Mouse (Mus musculus) limb, embryonic 10.5 days (tissue): ENCODE results near the gene 4930432M17Rik. TPM values are rescaled to one million over a fixed set of nuclear protein-coding genes. Genes with fewer than 3 reads are reported as not detected.

Experiments used
- DNase-seq: peaks from one replicate; pipeline ENCODE4 v3.0.0-alpha.2; 2017; ENCODE audit warnings: low spot score
- H3K27ac ChIP-seq: fragments of 300-500 bp; sonication (generic); 2 replicates; pipeline ENCODE4 v1.5.1; 2016; ENCODE audit warnings: mild to moderate bottlenecking
- H3K27me3 ChIP-seq: fragments of 300-500 bp; sonication (generic); 2 replicates; pipeline ENCODE4 v1.6.1; 2016; ENCODE audit warnings: low read depth, mild to moderate bottlenecking; ENCODE audit not compliant: poor library complexity, severe bottlenecking
- H3K36me3 ChIP-seq: fragments of 300-500 bp; sonication (generic); 2 replicates; pipeline ENCODE4 v1.6.1; 2016; ENCODE audit warnings: mild to moderate bottlenecking, moderate library complexity
- H3K4me1 ChIP-seq: fragments of 300-500 bp; sonication (generic); 2 replicates; pipeline ENCODE4 v1.6.1; 2016
- H3K4me3 ChIP-seq: fragments of 300-500 bp; sonication (generic); 2 replicates; pipeline ENCODE4 v1.5.1; 2016; ENCODE audit warnings: mild to moderate bottlenecking, moderate library complexity
- H3K9me3 ChIP-seq: fragments of 300-500 bp; sonication (generic); replicated peaks from 2 replicates; pipeline ENCODE4 v1.6.1; 2016; ENCODE audit warnings: mild to moderate bottlenecking
- WGBS: fragments of 180-500 bp; shearing (Covaris S2); methylation state at CpG from one replicate; pipeline ENCODE4 v1.1.7; 2016; 5-methylcytosine and 5-hydroxymethylcytosine counted together
- polyA plus RNA-seq: library from polyadenylated mRNA; unstranded; fragments of >200 nt; fragmentation: Nextera tagmentation; extraction: Ambion mirVana; gene quantifications from 2 replicates; pipeline ENCODE4 v1.2.1, GENCODE M21; 2016

Gene 4930432M17Rik
- polyA plus RNA-seq, 1 experiment from 2014 or later = not detected

DNA sequence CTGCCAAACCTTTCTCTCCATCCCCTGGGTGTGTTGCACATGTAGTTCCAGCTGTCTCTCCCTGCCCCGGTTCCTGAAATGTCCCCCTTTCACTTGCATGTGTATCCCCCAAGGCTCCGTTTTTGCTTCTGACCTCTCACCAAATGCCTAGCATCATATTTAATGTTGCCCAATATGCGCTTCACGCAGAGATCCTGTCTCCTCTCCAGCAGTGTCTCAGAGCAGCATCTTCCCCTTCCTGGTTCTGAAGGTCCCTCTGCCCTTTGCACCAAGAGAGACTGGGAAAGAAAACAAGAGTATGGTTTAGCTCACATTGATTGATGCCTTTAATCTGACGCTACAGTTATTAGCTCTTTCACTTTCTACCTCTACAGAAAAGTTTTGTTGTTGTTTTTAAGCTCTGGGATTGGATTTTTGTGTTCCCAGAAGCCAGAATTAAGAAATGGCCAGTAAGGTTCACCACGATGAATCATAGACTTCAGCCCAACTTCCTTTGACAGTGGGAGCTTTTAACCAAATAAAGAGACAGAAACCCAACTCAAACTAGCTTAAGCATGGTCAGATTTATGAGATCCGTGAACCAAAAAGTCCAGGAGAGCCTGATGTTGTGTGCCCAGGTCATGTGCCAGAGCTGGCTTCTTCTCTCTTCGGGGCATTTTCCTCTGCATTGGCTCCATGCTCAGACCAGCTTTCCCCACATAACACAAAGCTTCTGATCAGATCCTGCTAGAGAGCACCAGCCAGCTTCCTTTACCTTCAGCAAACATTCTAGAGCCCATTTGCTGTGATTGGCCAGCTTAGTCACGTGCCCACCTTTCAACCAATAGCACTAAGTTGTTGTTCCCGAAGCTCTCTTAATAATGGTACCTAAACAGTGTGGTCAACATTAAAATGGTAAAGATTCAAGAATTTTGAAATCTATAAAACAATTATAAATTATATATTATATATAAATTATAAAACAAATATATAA, 12.2 kb downstream of the 4930432M17Rik start:
- Histone ChIP-seq H3K9me3 (no peaks in the 10 kb centered on the region), H3K27me3 (no peaks in the 10 kb centered on the region), H3K36me3 (no peaks in the 10 kb centered on the region), H3K4me3 (no peak overlapping the region), H3K4me1 (peaks cover 10% of the 10 kb centered on the region; the same call in 1 of the 2 replicates), H3K27ac (no peak overlapping the region)
- no peak for DNase-seq
- WGBS = 87% methylated on average over 10 of the region's 10 CpGs

DNA sequence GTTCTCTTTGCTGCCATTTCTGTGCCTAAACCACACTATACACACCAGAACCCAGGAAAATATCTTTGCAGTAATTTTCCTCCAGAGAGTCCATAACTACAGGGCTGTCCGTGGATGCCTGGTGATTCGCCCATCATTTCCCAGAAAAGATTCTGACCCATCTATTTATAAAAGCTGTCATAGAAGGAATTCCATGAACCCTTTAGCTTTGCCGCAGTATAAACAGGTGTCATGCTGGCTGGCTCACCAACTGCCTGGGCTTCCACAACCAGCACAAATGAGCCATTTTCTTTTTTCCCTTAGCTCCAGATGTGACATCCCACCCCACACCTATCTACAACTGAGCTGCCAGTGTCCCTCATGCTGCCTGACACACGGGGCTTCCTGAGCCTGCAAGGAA, 14.0 kb downstream of the 4930432M17Rik start:
- Histone ChIP-seq H3K36me3 (no peaks in the 10 kb centered on the region), H3K27ac (no peak overlapping the region)
- 79% methylated on average over 4 of the region's 4 CpGs for WGBS

DNA sequence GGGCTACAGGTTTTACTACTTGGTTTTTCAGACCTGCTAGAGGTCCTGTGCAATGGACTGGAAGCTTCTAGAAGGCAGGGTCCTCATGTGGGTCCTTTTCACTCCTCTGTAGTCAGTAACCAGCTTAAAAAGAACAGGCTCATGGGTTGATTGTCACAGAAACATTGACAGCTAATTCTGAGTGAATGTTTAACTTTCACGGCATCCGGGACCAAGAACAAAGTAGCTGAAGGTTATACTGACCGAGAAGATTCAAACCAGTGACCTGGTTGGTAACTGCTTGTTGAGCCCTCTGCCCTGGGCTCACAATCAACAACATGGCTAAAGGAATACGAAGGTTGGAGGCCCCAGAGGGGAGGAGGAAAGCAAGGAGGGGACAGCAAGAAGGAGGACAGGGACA, 14.4 kb downstream of the 4930432M17Rik start:
- Histone ChIP-seq H3K9me3 (no peaks in the 10 kb centered on the region), H3K36me3 (no peaks in the 10 kb centered on the region), H3K27me3 (no peaks in the 10 kb centered on the region), H3K4me1 (peaks cover 6% of the 10 kb centered on the region; the same call in 1 of the 2 replicates), H3K27ac (no peak overlapping the region), H3K4me3 (no peak overlapping the region)
- DNase-seq = no peak
- WGBS = 77% methylated on average over 4 of the region's 4 CpGs

More for the DNA sequence above, 14.0 kb downstream of the 4930432M17Rik start:
- DNase-seq = no peak
- Histone ChIP-seq H3K4me1 (peaks cover 6% of the 10 kb centered on the region; the same call in 1 of the 2 replicates), H3K9me3 (no peaks in the 10 kb centered on the region), H3K4me3 (no peak overlapping the region), H3K27me3 (no peaks in the 10 kb centered on the region)

DNA sequence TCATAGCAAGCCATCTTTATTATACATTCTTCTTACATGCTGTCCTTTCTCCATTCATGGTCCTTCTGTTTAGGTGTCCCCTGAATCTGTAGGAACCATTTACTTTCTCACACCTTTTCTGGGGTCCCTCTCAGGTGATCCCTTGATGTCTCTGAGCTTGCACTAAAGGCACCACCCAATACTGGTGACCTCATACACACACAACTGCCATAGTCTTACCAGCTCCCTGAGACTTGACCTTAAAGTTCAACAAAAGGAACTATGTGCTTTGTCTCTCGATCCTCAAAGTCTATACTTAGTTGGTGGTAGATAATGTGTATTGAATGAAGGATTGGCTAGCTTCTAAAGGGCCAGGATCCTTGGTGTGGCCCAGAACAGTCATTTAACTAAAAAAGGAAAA, 15.4 kb downstream of the 4930432M17Rik start:
- Histone ChIP-seq H3K9me3 (no peaks in the 10 kb centered on the region), H3K4me3 (no peak overlapping the region), H3K27me3 (no peaks in the 10 kb centered on the region), H3K27ac (no peak overlapping the region), H3K4me1 (peaks cover 6% of the 10 kb centered on the region; the same call in 1 of the 2 replicates), H3K36me3 (no peaks in the 10 kb centered on the region)
- WGBS = 76% methylated on average over 1 of the region's 1 CpGs
- no peak for DNase-seq

DNA sequence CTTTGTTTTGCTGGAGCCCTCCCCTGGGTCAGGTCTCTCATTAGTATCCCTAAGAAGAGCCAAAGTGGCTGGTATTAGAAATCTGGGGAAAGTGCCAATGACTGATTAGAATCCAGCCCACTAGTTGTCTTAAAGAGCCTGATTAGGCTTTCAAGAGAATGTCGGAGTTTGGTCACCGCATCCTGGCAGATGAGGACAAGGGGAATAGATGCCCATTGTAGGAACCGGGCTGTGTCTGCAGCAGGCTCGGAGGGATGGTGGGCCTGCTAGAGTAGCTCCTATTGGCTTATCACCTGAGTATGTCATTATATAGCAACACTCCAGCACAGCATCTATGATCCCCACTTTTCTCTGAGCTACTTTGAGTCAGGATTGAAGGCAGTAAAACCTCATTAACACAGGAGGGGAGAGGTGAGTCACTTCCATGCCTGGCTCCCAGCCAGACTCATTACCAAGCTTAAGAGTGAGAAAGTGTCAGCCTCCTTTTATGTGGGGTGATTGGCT, 15.9 kb downstream of the 4930432M17Rik start:
- Histone ChIP-seq H3K27me3 (no peaks in the 10 kb centered on the region), H3K27ac (no peak overlapping the region), H3K9me3 (no peaks in the 10 kb centered on the region), H3K4me1 (peaks cover 6% of the 10 kb centered on the region; the same call in 1 of the 2 replicates), H3K4me3 (no peak overlapping the region), H3K36me3 (no peaks in the 10 kb centered on the region)
- WGBS = 67% methylated on average over 4 of the region's 4 CpGs
- no peak for DNase-seq

DNA sequence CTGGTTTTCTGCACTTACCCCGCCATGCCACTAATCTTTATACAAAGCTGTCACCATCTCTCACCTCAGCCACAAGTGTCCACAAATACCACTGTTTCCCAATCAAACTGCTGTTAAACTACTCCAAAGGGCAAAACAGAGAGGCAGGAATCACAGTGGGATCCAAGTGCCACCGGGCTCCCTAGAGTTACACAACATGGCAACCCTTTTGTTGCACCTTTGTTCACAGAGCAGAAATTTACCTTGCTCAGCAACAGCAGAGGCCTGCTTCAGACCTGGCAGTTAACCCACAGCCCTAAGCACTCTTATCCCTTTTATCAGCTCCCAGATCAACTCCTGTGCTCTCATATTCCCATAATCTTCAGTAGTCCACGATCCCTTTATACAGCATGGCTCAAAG, 17.2 kb downstream of the 4930432M17Rik start:
- no peak overlapping the region for H3K27ac ChIP-seq
- 83% methylated on average over 3 of the region's 3 CpGs for WGBS

DNA sequence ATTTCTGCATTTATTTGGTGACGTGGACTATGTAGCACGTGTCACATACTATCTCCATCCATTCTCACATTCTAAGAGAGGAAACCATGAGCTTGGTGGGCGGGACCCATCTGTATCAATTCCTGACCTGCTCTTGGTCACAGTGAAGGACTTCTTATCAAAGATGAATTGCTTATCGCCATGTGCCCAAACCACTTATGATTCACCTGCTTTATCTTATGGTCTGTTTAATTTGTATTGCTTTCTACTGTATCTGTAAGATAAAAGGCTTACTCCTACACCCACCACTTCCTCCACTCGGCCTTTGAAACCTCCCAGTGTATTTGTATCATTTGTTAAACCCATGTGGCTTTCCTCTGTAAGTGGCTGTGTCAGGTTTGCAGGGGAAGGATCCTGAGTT, 18.5 kb downstream of the 4930432M17Rik start:
- H3K36me3 ChIP-seq = no peaks in the 10 kb centered on the region
- WGBS = 83% methylated on average over 5 of the region's 5 CpGs
- no peak for DNase-seq
- no peaks in the 10 kb centered on the region for H3K9me3 ChIP-seq
- no peaks in the 10 kb centered on the region for H3K27me3 ChIP-seq
- peaks cover 15% of the 10 kb centered on the region for H3K4me1 ChIP-seq
- no peak overlapping the region for H3K4me3 ChIP-seq
- no peak overlapping the region for H3K27ac ChIP-seq

More for the DNA sequence above, 17.2 kb downstream of the 4930432M17Rik start:
- Histone ChIP-seq H3K27me3 (no peaks in the 10 kb centered on the region), H3K36me3 (no peaks in the 10 kb centered on the region), H3K4me3 (no peak overlapping the region), H3K9me3 (no peaks in the 10 kb centered on the region), H3K4me1 (peaks cover 6% of the 10 kb centered on the region; the same call in 1 of the 2 replicates)
- no peak for DNase-seq

DNA sequence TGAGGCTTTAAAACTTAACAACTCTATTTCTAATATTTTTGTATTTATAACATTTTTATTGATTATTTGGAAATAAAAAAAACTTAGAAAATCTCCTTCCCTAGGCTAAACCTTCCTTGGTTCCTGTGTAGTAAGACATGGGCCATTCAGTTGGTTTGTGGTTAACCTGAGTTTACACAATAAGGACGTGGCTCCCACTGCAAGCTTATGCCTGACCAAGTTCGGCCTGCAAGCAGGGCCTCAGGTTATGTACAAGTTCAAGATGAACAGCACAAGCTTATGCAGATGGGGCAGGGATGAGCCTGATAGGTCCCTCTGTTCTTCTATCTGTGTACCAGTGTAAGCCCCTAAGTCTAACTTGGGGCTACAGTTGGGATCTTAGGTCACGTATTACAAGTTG, 19.1 kb downstream of the 4930432M17Rik start:
- no peaks in the 10 kb centered on the region for H3K36me3 ChIP-seq
- 88% methylated on average over 3 of the region's 3 CpGs for WGBS
- H3K4me1 ChIP-seq = peaks cover 15% of the 10 kb centered on the region
- H3K4me3 ChIP-seq = no peak overlapping the region
- H3K27ac ChIP-seq = no peak overlapping the region
- no peaks in the 10 kb centered on the region for H3K27me3 ChIP-seq
- DNase-seq = no peak
- no peaks in the 10 kb centered on the region for H3K9me3 ChIP-seq

DNA sequence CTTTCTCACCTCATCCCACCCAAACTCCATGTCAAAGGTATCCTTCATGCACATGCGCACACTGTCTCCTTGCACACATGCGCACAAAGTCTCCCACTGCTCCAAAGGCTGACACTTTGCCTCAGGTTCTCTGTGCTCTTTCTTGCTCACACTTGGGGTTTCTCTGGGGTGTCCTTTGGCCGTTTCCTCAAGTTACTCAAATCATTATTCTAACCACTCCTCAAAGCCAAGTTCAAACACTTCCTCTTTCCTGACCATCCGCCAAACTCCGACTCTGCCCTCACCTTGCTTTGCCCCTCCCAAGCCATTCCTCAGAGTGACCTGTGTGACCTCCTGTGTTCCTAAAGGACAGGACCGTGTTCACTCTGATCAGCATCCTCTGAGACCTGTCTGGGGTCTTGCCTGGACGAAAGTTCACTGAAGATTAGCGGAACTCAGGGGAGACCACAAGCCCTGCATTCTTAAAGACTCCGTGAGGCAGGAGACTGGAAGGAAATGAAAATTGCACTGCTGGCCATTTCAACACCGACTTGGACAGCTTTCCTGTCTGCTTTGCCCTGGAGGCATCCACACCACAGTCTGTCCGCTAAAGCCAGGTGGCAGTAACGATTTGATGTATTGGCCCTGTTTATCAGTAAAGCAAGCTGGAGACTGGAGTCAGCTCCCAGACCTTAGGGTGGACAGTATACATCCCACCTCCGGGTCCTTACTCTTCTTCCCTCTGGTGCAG, 22.6 kb downstream of the 4930432M17Rik start:
- H3K36me3 ChIP-seq = no peaks in the 10 kb centered on the region
- no peak overlapping the region for H3K4me3 ChIP-seq
- H3K9me3 ChIP-seq = no peaks in the 10 kb centered on the region
- DNase-seq = no peak
- H3K4me1 ChIP-seq = peaks cover 9% of the 10 kb centered on the region
- WGBS = 66% methylated on average over 13 of the region's 13 CpGs
- H3K27ac ChIP-seq = no peak overlapping the region
- H3K27me3 ChIP-seq = no peaks in the 10 kb centered on the region

DNA sequence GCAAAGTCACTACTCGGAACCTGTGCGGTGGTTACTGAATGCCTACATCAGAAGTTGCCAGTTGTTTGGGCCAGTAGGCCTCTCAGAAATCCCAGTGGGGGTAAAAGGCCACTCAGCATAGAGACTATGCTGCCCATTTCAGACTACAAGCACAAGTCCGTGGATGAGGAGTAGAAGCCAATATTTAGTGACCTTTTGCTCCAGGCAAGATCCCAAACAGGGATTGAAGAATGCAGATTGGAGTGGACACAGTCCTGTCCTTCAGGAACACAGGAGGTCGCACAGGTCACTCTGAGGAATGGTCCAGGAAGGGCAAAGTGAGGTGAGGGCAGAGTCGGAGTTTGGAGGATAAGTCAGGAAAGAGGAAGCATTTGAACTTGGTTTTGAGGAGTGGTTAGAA, 23.2 kb downstream of the 4930432M17Rik start:
- DNase-seq = no peak
- H3K4me1 ChIP-seq = peaks cover 9% of the 10 kb centered on the region
- H3K36me3 ChIP-seq = no peaks in the 10 kb centered on the region
- H3K9me3 ChIP-seq = no peaks in the 10 kb centered on the region
- 81% methylated on average over 5 of the region's 5 CpGs for WGBS
- no peak overlapping the region for H3K27ac ChIP-seq
- no peak overlapping the region for H3K4me3 ChIP-seq
- H3K27me3 ChIP-seq = no peaks in the 10 kb centered on the region

DNA sequence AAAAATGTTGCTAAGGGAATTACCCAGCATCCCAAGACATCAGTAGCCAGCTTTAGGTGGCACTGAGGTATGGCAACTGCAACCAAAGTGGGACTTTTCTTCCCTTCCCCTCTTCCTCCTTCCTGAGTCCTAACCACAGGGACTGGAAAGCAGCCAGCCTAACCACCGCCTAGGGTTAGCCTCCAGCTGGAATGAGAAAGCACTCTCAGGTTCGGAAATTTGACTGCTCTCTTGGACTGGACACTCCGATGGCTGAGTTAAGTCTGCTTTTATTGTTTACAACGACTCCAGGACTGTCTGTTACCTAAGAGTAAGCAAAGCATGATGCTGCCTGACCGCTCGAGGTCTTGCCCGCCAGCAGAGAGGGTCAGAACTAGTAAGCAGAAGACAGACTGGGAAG, 26.6 kb downstream of the 4930432M17Rik start:
- Histone ChIP-seq H3K27me3 (no peaks in the 10 kb centered on the region), H3K4me1 (peaks cover 20% of the 10 kb centered on the region), H3K9me3 (no peaks in the 10 kb centered on the region), H3K4me3 (no peak overlapping the region), H3K27ac (no peak overlapping the region), H3K36me3 (no peaks in the 10 kb centered on the region)
- no peak for DNase-seq
- 90% methylated on average over 7 of the region's 7 CpGs for WGBS

DNA sequence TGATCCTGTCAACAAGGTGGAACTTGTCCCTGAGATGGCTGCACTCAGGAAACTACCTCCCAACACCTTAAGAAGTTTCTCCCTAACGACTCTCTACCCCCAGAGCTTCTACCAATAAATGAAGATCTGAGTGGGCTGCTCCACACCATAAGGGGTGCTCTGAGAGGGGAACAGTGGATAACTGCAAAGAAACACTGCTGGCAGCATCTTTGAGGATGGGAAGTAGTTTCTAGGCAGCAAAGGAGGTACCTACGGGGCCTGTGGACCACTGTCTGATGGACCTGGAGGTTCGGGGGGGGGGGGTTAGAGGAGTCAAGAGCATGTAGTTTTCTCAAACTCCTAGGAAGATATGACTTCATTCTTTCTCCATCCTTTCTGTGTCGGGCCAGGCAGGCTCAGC, 28.8 kb downstream of the 4930432M17Rik start:
- Histone ChIP-seq H3K27me3 (no peaks in the 10 kb centered on the region), H3K27ac (no peak overlapping the region), H3K9me3 (no peaks in the 10 kb centered on the region), H3K36me3 (no peaks in the 10 kb centered on the region), H3K4me3 (no peak overlapping the region), H3K4me1 (peaks cover 11% of the 10 kb centered on the region)
- no peak for DNase-seq
- 84% methylated on average over 4 of the region's 4 CpGs for WGBS

DNA sequence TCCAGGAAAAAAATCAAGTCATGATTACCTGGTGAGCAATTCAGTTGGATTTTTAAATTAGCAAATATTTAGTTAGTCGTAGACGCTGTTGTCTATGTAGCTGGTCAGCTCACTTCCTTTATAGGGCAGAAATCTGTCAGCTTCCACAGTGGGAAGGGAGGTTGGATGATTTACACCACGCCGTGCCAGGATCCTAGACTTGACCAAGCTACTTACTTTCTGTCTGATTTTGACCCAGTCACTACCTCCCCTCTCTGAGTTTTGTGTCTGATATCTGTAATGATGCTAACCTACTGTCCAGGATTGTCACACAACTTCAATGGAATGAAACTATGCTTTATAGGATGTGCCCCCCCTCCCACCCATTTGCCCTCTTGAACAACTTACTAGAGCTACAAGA, 29.3 kb downstream of the 4930432M17Rik start:
- WGBS = 88% methylated on average over 4 of the region's 4 CpGs
- Histone ChIP-seq H3K27me3 (no peaks in the 10 kb centered on the region), H3K4me3 (no peak overlapping the region), H3K4me1 (peaks cover 11% of the 10 kb centered on the region), H3K36me3 (no peaks in the 10 kb centered on the region), H3K9me3 (no peaks in the 10 kb centered on the region), H3K27ac (no peak overlapping the region; the same call in 1 of the 2 replicates)
- DNase-seq = no peak
